Mouse (Mus musculus) spleen, postnatal 14 days (tissue): ENCODE measurements around the gene Ptger2.
A peak's percentile ranks its signal among the peaks of the same experiment; 100 is the strongest.
"Not testable (repeated sequence)": the region's sequence is repeated elsewhere in the genome, so short reads cannot be mapped to it uniquely, and the experiment has no call there.

ENCODE experiments used
- DNase-seq, 2 experiments: peaks; one replicate each; pipeline ENCODE4 v3.0.0; 2021 to 2022; ENCODE audit warnings: low spot score in 2 of 2

Ptger2 gene

DNA sequence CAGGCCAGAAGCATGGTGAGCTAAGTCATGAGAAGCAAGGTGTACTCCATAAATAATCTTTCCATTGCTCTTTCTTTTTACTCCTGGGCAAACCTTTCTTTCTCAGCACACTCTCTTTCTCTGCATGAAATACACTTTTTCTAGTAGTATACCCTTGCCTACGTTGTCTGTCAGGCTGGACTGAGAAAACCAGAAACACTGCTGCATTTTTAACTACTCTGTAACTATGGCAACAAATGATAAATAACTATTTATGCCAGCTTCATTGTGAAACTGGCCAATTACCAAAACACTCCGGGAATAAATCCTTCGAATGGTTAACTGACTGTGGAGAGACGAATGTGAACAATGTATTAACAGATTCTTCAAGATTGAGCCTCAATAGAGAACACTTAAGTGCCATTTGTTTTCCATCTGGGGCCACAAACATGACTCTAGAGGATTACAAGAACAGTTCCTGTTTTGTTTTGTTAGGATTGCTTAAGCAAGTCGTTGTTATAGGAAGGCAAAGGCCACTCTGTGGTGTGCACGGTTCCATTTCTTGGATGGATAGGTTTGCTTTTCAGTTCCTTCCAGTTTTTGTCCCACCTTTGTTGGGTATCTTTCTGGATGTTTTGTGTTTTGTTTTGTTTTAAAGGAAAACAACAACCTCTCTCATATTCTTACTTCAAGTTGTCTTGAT is at the start of gene Ptger2:
TSS of gene Ptger2 (plus strand) at position 522 of the 682 bp plus-strand sequence.
- DNase-seq = not testable (repeated sequence)

DNA sequence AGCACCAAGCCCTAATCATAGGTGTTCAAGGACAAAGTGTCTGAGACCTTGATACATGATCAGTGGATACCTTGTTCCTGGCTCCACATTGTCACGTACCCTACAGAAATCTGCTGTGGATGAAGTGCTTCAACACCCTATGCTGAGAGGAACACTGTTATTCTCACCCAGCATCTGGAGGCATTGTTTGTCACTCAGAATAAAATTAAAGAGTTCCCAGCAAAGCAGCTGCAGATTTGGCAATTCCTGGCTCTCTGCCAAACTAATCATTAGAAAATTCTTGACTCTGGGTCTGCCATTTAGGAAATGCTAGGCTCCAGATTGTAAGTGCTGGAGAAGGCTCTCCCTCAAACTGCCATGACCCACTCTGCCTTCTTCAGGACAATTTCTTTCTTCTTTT is 27.2 kb upstream of the Ptger2 start:
- DNase-seq = no peak

DNA sequence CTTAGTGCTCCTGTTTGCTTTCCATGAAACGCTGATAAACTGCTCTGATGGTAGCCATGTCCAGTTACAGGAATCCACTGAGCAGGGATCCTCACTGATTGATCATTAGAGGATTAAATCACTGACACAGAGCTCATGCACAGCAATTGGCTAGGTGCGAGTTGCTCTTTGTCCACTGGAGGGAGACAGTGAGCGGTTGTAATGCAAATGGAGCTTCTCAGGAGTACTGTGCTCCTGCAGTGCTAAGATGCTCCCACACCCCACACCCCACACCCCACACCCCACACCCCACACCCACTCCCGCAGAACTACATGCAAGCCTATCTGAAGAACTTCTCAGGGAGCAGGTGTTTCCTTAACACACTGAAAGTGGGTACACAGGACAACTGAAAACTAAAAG is 10.7 kb upstream of the Ptger2 start:
- DNase-seq = peak in 1 of 2 experiments; percentile 48

DNA sequence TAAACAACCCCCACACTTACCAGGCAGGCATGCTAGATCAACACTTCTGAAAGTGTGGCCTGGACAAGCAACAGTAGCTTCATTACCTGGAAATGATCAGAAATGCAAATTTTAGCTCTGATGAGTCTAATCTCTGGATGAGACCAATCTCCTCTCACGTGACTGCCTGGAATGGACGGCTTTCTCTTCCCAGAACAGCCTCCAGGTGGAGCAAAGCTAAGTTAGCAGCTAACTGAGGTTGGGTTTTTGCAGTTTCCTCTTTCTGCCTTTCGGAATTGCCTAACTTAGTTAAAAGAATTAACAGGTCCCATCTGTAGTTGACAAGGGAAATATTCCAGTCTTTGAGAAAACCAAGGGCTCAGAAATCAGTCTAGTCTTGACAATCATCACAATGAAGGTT is 8.1 kb upstream of the Ptger2 start:
- DNase-seq = peak in 1 of 2 experiments; percentile 3

DNA sequence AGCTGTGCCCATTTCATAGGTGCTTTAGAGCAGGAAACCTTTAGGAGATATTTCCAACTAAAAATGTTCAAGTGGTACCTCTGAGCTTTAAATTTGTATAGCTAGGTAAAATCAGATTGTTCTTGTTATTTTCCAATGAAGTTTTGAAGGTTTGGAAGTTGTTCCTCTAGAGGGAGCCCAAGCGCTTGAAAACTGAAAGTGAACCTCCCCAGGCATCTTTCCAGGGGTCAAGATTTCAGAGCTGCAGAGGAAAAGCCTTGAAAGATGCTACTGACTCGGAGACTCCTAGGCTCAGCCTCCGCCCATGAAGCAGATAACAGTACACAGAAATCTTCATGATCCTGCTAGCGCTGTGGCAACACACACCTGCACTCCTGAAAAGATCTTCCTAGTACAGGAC is 6.5 kb upstream of the Ptger2 start:
- DNase-seq = no peak

DNA sequence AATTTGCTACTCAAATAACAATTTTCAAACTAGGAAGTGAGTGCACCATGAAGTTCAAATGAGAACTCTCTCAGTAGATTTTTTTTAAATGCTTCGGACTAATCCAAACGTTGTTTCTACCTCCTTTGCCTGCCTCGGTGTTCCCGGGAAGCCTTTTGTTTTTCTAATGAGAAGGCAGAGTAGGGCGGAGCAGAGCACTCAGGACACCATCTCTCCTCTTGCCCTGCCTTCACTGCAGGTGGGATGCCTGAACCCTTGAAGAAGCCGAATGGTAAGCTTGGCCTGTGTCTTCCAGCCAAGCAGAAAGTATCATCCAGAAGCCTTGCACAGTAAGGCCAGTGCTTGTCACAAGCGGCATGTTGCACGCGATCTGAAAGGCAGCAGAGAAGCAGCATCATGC is 3.9 kb upstream of the Ptger2 start:
- DNase-seq = no peak

DNA sequence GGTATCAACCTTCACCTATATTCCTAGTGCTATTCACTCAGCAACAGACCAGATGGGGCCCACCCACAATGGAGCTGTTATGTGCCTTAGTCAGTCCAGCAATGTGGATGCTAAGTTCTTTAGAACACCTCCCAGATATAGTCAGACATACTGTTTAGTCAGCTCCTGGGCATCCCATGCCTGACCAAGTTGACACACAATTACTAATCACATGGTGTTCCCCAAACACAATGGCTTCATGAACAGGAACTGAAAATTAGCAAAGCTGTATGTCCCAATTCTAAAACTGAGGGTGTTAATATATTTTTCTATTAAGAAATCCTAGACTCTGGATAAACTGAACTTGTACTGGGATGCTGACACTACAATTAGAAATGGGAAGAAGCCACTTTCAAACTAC is 1.7 kb upstream of the Ptger2 start:
- no peak for DNase-seq

DNA sequence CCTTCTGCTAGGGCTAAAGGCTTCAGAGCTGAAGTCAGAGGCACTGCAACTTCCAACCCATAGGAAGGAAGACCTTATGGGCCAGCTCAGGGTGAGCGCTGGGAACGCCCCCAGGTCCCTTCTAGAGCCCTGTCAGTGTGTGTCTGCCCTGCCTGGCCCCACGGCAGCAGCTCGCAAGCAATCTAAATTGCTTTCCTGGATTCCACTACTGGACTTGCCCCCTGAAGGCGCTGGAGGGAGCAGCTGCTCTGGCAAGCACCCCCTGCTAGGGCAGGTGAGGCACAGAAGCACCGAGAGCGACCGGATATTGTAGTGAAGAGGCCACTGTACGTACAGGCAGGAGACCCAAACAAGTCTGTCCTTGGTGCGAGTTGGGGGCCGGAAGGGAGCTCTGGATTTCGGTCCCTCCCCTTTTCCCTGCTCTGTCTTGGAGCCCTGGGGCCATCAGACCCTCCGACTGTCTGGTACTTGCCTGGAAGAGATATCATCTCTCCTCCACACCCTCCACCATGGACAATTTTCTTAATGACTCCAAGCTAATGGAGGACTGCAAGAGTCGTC is 541 bp downstream of the Ptger2 start:
- peak in 1 of 2 experiments; percentile 11 for DNase-seq

DNA sequence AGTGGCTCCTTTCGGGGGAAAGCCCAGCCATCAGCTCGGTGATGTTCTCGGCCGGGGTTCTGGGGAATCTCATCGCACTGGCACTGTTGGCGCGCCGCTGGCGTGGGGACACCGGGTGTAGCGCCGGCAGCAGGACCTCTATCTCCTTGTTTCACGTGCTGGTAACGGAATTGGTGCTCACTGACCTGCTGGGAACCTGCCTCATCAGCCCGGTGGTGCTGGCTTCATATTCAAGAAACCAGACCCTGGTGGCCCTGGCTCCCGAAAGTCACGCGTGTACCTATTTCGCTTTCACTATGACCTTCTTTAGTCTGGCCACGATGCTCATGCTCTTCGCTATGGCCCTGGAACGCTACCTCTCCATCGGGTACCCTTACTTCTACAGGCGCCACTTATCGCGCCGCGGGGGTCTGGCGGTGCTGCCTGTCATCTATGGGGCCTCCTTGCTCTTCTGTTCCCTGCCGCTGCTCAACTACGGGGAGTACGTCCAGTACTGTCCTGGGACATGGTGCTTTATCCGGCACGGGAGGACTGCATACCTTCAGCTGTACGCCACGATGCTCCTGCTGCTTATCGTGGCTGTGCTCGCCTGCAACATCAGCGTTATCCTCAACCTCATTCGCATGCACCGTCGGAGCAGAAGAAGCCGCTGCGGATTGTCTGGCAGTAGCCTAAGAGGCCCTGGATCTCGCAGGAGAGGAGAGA is 1.2 kb downstream of the Ptger2 start:
- DNase-seq = no peak

DNA sequence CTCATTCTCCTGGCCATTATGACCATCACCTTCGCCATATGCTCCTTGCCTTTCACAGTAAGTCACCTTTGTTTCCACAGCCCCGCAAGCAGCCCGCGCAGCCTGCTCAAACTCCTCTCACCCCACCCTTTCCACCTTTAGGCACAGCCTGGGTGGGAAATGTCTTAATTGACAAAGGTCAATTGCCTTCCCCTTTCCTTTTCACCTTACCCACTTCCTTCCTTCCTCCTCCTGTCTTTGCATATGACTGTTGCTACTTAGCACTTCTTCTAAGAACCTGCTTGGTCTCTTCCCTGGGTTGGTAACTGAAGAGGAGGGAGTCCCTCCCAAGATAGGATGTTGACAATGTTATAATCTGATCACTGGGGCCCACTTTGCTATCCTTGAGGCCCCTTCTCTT is 1.8 kb downstream of the Ptger2 start:
- no peak for DNase-seq

DNA sequence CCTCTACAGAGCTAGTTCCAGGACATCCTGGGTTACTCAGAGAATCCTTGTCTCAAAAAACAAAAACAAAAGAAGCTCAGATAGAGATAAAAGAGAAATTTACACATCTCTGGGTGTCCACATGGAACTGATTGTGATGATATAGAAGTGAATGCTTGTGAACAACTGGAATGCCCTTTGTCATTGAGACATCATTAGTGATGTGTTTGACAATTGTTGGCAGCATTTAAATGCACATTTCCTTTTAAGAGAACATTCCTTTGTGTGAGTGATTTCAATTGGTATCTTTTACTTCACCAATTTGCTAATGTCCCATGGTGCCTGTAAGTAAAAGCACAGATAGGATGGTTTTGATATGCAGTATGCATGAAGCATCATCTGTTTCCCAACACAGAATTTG is 6.3 kb downstream of the Ptger2 start:
- no peak for DNase-seq

DNA sequence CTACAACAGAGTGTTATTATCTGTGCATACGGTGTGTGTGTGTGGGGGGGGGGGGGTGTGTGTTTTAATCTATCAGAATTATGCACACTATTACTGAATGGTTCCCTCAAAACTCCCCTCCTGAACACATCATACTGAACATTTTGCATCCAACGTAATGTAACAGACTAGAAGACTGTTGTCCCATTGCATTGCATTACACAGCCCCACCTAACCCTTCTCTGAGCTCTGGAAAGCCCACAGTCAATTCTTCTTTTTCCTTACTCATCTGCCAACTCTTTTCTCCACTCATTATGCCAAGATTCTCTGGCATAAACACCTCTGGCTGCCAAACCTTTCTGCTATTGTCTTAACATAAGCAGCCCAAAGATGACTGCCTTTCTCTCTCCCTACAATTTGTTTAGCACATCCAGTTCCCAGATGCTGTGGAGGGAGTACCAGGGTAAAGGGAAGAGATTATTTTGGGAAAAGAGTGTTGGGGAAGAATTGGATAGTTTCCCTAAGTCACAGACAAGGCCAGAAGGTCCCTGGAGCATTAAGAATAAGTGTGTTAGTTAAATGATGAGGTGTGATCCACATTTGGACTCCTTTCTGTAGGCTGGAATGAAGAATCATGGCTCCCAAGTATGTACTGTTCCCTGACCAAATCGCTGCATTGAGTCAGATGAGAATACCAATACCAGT is 12.2 kb downstream of the Ptger2 start:
- no peak for DNase-seq

DNA sequence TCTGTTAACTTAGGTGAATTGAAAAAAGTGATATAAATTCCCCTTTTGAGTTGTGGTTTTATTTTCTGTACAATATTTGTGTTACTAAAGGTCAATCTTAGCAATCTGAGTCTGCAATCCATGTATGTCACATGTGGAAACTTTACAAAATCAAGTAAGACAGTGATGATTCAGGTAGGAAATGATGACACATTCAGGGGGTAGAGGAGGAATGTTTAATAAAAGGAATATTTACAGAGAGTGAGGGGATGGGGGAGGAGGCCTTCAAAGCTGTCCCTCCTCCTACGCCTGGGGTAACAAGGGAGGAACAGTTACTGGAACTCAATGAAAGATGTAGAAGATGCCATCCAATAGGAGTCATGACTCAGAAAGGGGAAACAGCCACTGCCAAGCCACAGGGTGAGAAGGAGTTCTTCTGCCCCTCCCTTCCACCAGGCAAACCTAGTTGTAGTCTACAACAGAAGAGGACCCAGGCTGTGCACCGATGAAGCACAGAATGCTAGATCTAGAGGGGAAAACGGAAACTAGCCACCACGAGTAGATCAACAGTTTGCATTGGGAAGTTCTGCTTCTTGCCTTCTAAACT is 17.8 kb downstream of the Ptger2 start:
- no peak for DNase-seq

DNA sequence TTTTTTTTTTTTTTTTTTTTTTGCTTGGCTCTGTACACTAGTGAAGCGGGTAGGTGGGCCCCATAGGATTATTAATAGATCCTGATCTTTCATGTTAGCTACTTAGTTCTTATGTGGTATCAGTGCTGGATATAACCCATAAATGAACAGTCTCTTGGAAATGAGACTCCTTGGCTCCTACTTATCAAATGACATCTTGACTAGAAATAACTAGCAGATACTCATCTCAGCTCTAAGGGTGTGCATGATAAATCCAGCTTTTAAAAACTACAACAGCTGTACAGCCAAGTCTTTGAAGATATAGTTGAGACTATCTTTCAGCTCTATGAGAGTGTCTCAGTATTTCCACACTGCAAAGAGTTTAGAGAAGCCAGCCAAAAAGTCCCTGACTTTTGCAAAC is 21.2 kb downstream of the Ptger2 start:
- DNase-seq = no peak

DNA sequence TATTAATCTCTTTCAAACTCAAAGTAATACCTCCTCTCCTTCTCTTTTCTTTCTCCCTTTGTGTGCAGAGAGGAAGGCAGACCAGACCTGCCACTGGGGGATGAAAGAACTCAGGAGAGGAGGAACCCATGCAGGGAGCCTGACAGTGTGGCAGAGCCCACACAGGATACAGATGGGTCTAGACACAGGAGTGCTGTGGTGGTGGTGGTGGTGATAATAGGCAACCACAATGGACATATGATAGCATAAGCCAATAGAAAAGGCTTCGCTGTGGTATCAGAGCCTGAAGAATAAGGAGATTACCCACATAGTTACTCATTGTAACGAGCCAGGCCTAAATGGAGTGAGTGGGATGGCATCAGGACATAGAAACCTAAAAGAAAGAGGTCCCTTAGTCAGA is 23.3 kb downstream of the Ptger2 start:
- DNase-seq = no peak

DNA sequence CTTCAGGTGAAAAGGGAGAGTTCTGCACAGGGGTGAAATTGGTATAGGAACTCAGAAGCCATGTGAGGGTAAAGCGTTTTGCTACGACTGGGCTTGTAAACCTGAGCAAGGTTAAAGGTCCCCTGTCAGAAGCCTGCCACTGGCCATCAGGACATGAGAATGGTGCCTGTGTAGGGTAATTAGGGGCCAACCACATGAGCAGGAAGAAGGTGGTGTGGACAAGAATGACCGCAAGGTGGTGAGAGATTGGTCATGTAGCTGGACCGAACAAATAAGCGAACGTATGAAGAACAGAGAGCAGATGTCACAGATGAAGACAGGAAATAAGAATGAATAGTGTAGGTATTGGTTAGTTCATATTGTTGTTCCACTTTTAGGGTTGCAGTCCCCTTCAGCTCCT is 23.7 kb downstream of the Ptger2 start:
- no peak for DNase-seq

DNA sequence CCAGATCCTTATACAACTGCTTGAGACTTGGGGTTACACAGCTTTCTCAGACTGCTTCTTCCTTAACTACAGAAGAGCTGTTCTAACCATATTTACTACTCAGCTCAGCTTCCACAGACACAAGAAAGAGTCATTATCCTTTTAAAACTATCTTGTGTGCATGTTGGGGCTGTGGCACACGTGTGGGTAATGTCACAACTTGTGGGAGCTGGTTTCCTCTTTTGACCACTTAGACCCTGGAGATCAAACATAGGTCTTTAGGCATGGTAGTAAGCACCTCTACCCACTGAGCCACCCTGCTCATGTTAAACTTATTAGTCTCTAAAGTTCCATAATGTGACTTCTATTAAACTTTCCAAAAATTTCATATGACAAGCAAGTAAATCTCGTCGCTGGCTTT is 33.6 kb downstream of the Ptger2 start:
- no peak for DNase-seq

DNA sequence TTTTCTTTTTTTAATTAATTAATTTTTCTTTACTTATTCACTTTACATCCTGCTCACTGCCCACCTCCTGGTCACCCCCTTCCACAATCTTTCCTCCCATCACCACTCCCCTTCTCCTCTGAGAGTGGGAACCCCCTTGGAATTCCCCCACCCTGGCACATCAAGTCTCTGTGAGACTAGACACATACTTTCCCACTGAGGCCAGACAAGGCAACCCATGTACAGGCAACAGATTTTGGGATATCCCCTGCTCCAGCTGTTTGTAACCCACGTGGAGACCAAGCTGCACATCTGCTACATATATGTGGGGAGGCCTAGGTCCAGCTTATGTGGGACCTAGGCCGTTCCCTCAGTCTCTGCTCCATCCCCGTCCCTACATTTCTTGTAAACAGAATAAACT is 46.3 kb downstream of the Ptger2 start:
- DNase-seq = no peak

DNA sequence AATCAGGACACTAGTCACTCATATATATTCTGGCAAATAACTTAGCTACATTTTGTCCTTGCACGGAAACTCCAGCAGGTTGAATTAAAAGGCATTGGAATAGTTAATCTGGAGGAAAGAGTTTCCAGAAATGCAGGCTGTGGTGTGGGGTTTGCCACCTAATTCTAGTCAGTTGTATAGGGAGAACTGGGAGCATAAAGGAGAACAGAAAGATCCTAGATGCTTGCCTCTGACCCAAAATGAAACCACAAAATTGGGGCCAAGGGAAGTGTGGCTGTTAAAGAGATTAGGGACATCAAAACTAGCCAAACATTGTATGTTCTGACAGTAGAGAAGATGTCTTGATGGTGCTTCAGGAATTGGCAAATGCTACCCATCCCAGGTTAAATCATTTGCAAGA is 48.6 kb downstream of the Ptger2 start:
- no peak for DNase-seq

DNA sequence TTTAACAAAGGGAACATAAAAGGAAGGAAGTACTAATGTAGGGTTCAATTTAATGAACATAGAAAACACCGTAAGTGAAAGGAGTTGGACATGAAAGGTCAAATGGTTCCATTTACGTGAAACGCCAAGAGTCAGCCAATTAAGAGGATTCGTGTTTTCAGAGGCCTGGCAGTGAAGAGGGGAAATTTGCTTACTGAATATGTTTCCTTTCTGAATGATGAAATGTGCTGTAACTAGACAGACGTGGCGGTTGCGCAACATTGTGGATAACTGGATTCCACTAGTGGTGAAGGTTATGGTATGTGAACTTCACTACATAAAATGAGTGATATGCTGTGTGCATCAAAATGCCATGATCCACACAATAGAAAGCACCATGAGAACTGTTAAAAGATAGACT is 50.1 kb downstream of the Ptger2 start:
- DNase-seq = no peak

DNA sequence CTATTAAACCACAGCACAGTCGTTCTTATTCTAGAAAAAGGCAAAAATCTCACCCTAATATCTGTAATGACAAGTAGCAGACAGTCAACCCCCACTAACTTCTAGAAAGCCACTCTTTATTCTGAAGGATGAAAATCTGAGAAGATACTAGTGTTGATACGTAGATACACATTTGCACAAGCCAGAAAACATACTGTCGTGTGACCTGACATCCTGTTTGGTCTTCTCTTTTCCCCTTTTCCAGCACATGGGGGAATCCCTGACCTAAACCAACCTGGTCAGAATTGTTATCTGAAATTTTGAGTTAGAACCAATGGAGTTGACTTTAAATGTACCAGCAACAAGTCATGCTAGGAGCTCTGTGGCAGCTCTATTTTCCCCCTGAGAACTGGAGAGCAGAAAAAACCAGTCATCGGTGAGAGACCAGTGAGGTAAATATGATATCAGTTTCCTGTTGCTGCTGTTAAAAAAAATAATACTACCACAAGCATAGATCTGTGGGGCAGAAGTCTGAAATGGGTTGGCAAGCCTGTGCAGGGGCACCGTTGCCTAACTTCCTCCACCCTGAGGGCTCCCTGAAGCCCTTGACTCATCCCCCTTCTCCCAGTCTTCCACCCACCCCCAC is 53.0 kb downstream of the Ptger2 start:
- no peak for DNase-seq

DNA sequence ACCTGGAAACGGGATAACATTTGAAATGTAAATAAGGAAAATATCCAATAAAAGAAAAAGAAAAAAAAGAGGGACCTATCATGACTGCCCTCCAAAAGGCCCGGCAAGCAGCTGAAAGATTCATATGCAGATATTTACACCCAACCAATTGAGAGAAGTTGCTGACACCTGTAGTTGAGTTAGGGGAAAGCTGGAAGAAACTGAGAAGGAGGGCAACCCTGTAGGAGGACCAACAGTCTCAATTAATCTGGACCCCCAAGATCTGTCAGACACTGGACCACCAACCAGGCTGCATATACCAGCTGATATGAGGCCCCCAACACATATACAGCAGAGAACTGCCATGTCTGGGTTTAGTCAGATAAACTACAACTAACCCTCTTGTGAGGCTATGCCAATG is 60.1 kb downstream of the Ptger2 start:
- DNase-seq = no peak
